Mouse (Mus musculus) layer of hippocampus, adult 18-20 months (tissue): ENCODE results near the gene Kcnk3. TPM values are rescaled to one million over a fixed set of nuclear protein-coding genes. Genes with fewer than 3 reads are reported as not detected.

Experiments used
- DNase-seq, 2 experiments: peaks; one replicate each; pipeline ENCODE4 v3.0.0; 2022; ENCODE audit warnings: low spot score in 2 of 2
- microRNA-seq, 2 experiments: library from miRNA; unstranded; fragments of <30 nt; microRNA quantifications; one replicate each; pipeline ENCODE4 v1.2.0; 2021
- total RNA-seq, 2 experiments: library from RNA; stranded (reverse); gene quantifications; 2 replicates each; pipeline ENCODE4 v1.2.3; 2021

Gene Kcnk3
- total RNA-seq, 2 experiments from 2014 or later: 11.2 to 12.9 TPM

DNA sequence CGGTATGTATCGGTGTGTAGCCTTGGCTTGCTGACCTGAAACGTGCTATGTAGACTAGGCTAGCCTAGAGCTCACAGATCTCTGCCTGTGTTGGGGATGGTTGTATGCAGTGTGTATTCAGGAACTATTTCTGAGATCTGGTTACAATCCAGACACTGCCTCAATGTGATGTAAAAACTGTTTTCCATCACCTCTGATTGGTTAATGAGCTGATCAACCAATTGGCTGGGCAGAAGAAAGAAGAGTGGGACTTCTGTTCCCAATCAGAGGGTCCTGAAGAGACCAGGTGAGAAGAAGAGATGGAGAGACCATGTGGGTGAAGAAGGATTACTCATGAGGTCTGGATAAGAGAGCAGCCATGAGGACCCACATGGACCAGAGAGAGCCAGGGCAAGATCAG is 79.7 kb downstream of the Kcnk3 start:
- no peak for DNase-seq

DNA sequence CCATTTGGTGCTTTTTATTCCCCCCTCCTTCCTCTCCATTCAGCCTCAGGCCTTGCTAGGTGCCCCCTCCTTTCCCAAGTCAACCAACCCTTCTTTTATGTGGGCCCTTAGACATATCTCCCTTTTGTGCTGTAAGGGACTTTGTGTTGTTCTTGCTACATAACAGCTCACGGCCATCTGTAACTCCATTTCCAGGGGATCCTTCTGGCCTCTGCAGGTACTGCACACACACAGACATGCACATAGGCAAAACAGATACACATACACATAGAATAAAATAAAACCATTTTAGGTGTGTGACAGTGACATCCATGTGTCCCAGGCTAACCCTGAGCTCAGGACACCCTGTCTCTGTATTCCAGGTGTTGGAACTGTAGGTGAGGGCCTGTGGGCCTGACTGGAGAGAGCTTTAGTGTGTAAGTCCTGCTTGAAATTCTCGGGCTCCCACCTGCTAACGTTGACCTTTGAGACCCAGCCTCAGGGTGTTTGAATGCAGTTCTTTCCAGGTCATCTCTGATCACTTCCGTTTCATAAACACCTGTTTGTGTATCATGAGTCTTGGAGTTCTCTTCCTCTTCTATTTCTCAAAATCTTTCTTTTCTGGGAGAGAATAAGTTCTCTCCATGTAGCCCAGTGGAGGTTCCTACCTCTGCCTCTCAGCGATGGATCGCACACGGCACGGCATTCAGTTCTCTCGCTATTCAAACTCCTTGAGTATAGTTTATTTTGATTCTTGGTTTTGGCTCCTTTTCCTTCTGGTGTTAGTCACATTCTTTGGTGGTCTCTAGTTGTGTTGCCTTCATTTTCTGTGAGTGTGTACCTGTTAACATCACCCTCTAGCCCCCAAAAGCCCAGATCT is 80.9 kb downstream of the Kcnk3 start:
- no peak for DNase-seq

DNA sequence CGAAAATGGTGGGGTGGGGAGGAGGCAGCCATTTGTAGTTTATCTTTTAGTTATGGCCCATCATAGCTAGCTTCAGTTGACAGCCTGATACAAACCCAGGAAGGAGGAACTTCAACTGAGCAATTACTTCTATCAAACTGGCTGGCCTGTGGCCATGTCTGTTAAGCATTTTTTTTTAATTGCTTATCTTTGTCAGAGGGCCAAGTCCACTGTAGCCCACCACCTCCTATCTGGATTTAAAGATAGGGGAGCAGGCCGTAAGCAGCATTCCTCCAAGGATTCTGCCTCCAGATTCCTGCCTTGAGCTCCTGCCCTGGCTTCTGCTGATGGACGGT is 81.5 kb downstream of the Kcnk3 start:
- DNase-seq: no peak

GRCm38 (mm10) chr5:30670091-30670490 is 82.1 kb downstream of the Kcnk3 start:
- no peak for DNase-seq

DNA sequence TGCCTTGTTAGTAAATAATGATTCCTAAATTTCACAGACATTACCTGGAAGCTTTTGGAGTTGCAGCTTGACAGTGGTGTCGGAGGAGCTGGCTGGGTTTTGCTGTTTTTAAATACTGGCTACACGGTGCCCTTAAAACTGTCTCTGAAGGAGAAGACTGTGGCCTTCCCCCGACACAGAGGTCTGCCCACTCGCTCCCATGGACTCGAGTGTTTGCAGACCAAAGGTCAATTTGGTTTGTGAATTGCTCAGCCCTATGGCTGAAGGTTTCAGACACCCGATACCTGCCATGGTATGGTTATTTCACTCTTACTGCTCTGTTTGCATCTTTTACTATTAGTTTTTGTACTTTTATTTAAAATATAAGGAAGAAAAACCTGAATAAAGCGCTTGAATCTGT is 86.0 kb downstream of the Kcnk3 start:
- no peak for DNase-seq

Small RNA genes within 50 kb of the gene (microRNA-seq; reads per million reads assigned to microRNA genes)
- 0 to 0.25 reads per million in 2 experiments for gene Mir5625

Other genes with a start within 250 kb of the Kcnk3 start
- gene Otof, start 126.2 kb upstream of the Kcnk3 start, total RNA-seq: 1 to 10 TPM; 2.9 to 4.4 TPM
- gene 1700001C02Rik, start 122.1 kb upstream of the Kcnk3 start, total RNA-seq: not detected
- gene Cib4, start 42.3 kb upstream of the Kcnk3 start, total RNA-seq: not detected
- 10 to 100 TPM; 36.2 to 40.6 TPM for gene Slc35f6, start 59.8 kb downstream of the Kcnk3 start, total RNA-seq
- 1 to 10 TPM; 3.5 to 4.6 TPM for gene Cenpa, start 78.6 kb downstream of the Kcnk3 start, total RNA-seq
- 10 to 100 TPM; 22.8 to 27.1 TPM for gene Dpysl5, start 123.4 kb downstream of the Kcnk3 start, total RNA-seq
- gene Mapre3, start 226.5 kb downstream of the Kcnk3 start, total RNA-seq: 100 to 1,000 TPM; 216 to 227 TPM